Mouse (Mus musculus) myocyte (in vitro differentiated cells): Measurements from ENCODE around the gene Cdc123.

ENCODE experiments used
- MAX ChIP-seq: IDR thresholded peaks from one replicate; pipeline ENCODE4 v1.6.1; 2011; ENCODE audit warnings: low read depth, mild to moderate bottlenecking, control low read depth
- MYOD1 ChIP-seq, 3 experiments: IDR thresholded peaks; one replicate each; pipeline ENCODE4 v1.6.1; 2011; ENCODE audit warnings: control low read depth in 2 of 3, low read depth in 2 of 3, mild to moderate bottlenecking in 2 of 3, moderate library complexity in 1 of 3; ENCODE audit not compliant: insufficient read length in 2 of 3, control insufficient read depth in 1 of 3
- POLR2A ChIP-seq: IDR thresholded peaks from one replicate; pipeline ENCODE4 v1.6.1; 2011; ENCODE audit warnings: low read depth, mild to moderate bottlenecking, control low read depth, moderate library complexity; ENCODE audit not compliant: insufficient read length
- REST ChIP-seq: IDR thresholded peaks from one replicate; pipeline ENCODE4 v1.6.1; 2011; ENCODE audit warnings: mild to moderate bottlenecking, control low read depth, moderate library complexity; ENCODE audit not compliant: insufficient read depth, insufficient read length
- SRF ChIP-seq: IDR thresholded peaks from one replicate; pipeline ENCODE4 v1.6.1; 2011; ENCODE audit warnings: low read depth; ENCODE audit not compliant: control insufficient read depth, insufficient read length
- TCF3 ChIP-seq: IDR thresholded peaks from one replicate; pipeline ENCODE4 v1.6.1; 2011; ENCODE audit warnings: low read depth, control low read depth; ENCODE audit not compliant: insufficient read length
- USF1 ChIP-seq: IDR thresholded peaks from one replicate; pipeline ENCODE4 v1.6.1; 2011; ENCODE audit warnings: low read depth, mild to moderate bottlenecking, control low read depth, moderate library complexity

GRCm38 (mm10) chr2:5824213-5824612, 20.8 kb downstream of the Cdc123 start:
- TF ChIP-seq SRF (no peak), MAX (no peak), POLR2A (no peak), REST (no peak), TCF3 (no peak), USF1 (no peak), MYOD1 (IDR thresholded peaks at IDR 0.05; ENCODE audit: control insufficient read depth in 1 of 3, insufficient read length in 2 of 3, low read depth in 2 of 3) (no peak)
